Mouse (Mus musculus): ENCODE measurements around the gene Kifc1. TPM values are rescaled to one million over a fixed set of nuclear protein-coding genes. Genes with fewer than 3 reads are reported as not detected.
A peak's percentile ranks its signal among the peaks of the same experiment; 100 is the strongest.

The Kifc1 gene
- polyA plus RNA-seq, 1 experiment from 2014 or later, result 11.4 TPM

GRCm38 (mm10) chr17:33920282-33921097 lies 30.0 kb upstream of the Kifc1 start:
- Histone ChIP-seq H3K27ac (ENCODE audit: low read depth, low read length) (peak overlapping the region; percentile 25; the same call in 1 of the 2 replicates), H3K36me3 (ENCODE audit: control insufficient read depth, insufficient read depth, low read length) (peaks cover 7% of the 10 kb centered on the region), H3K9ac (ENCODE audit: low read length) (peak overlapping the region; percentile 64), H3K4me2 (peak overlapping the region; percentile 95), H3K27me3 (ENCODE audit: control insufficient read depth, insufficient read depth, low read length) (no peaks in the 10 kb centered on the region; the same call in 1 of the 2 replicates), H3K4me3 (ENCODE audit: low read depth, low read length) (peak overlapping the region; percentile 47), H3K4me1 (ENCODE audit: control insufficient read depth, insufficient read depth, low read length) (peaks cover 30% of the 10 kb centered on the region), H3K9me3 (ENCODE audit: control insufficient read depth, low read length) (no peaks in the 10 kb centered on the region)
- WGBS, result under 1% methylated on average over 36 of the region's 36 CpGs
- ATAC-seq (ENCODE audit: low FRiP score) (peak; percentile 59), DNase-seq (ENCODE audit: low spot score, missing footprints) (peak; percentile 98)

GRCm38 (mm10) chr17:33919351-33920281 lies 29.2 kb upstream of the Kifc1 start:
- Histone ChIP-seq H3K4me2 (peak overlapping the region; percentile 95), H3K9me3 (ENCODE audit: control insufficient read depth, low read length) (no peaks in the 10 kb centered on the region), H3K9ac (ENCODE audit: low read length) (peak overlapping the region; percentile 64), H3K4me1 (ENCODE audit: control insufficient read depth, insufficient read depth, low read length) (peaks cover 35% of the 10 kb centered on the region), H3K4me3 (ENCODE audit: low read depth, low read length) (peak overlapping the region; percentile 47), H3K27ac (ENCODE audit: low read depth, low read length) (peak overlapping the region; percentile 44; the same call in 1 of the 2 replicates), H3K27me3 (ENCODE audit: control insufficient read depth, insufficient read depth, low read length) (no peaks in the 10 kb centered on the region; the same call in 1 of the 2 replicates), H3K36me3 (ENCODE audit: control insufficient read depth, insufficient read depth, low read length) (peaks cover 7% of the 10 kb centered on the region)
- DNase-seq (ENCODE audit: low spot score, missing footprints), result peak; percentile 96
- no peak for ATAC-seq (ENCODE audit: low FRiP score)
- under 1% methylated on average over 49 of the region's 52 CpGs for WGBS

- H3K4me3 ChIP-seq (ENCODE audit: low read depth, low read length), result peak overlapping the region; percentile 47; the same call in 1 of the 2 replicates
- 59% methylated on average over 37 of the region's 37 CpGs for WGBS
- H3K4me2 ChIP-seq, result peak overlapping the region; percentile 95
- H3K27ac ChIP-seq (ENCODE audit: low read depth, low read length), result no peak overlapping the region
- DNase-seq (ENCODE audit: low spot score, missing footprints) (no peak), ATAC-seq (ENCODE audit: low FRiP score) (no peak)
- peaks cover 14% of the 10 kb centered on the region for H3K36me3 ChIP-seq (ENCODE audit: control insufficient read depth, insufficient read depth, low read length)
- no peaks in the 10 kb centered on the region for H3K9me3 ChIP-seq (ENCODE audit: control insufficient read depth, low read length)
- H3K27me3 ChIP-seq (ENCODE audit: control insufficient read depth, insufficient read depth, low read length), result no peaks in the 10 kb centered on the region; the same call in 1 of the 2 replicates
- peak overlapping the region; percentile 64 for H3K9ac ChIP-seq (ENCODE audit: low read length)
- H3K4me1 ChIP-seq (ENCODE audit: control insufficient read depth, insufficient read depth, low read length), result peaks cover 35% of the 10 kb centered on the region
Measured at GRCm38 (mm10) chr17:33918293-33919203, 28.1 kb upstream of the Kifc1 start.

GRCm38 (mm10) chr17:33917656-33918292 lies 27.3 kb upstream of the Kifc1 start:
- no peak overlapping the region for H3K4me3 ChIP-seq (ENCODE audit: low read depth, low read length)
- peaks cover 19% of the 10 kb centered on the region for H3K36me3 ChIP-seq (ENCODE audit: control insufficient read depth, insufficient read depth, low read length)
- H3K9ac ChIP-seq (ENCODE audit: low read length), result no peak overlapping the region
- 85% methylated on average over 18 of the region's 18 CpGs for whole genome bisulfite sequencing
- H3K4me1 ChIP-seq (ENCODE audit: control insufficient read depth, insufficient read depth, low read length), result peaks cover 35% of the 10 kb centered on the region
- ATAC-seq (ENCODE audit: low FRiP score) (no peak), DNase-seq (ENCODE audit: low spot score, missing footprints) (no peak)
- H3K27ac ChIP-seq (ENCODE audit: low read depth, low read length), result no peak overlapping the region
- H3K27me3 ChIP-seq (ENCODE audit: control insufficient read depth, insufficient read depth, low read length), result no peaks in the 10 kb centered on the region; the same call in 1 of the 2 replicates
- 0 out of 2 replicates have a peak overlapping the region, but pooled peaks have one; percentile 2 for H3K4me2 ChIP-seq
- no peaks in the 10 kb centered on the region for H3K9me3 ChIP-seq (ENCODE audit: control insufficient read depth, low read length)

GRCm38 (mm10) chr17:33916847-33917655 lies 26.6 kb upstream of the Kifc1 start:
- Histone ChIP-seq H3K4me2 (peak overlapping the region; percentile 64), H3K4me3 (ENCODE audit: low read depth, low read length) (peak overlapping the region; percentile 65), H3K27me3 (ENCODE audit: control insufficient read depth, insufficient read depth, low read length) (no peaks in the 10 kb centered on the region; the same call in 1 of the 2 replicates), H3K4me1 (ENCODE audit: control insufficient read depth, insufficient read depth, low read length) (peaks cover 35% of the 10 kb centered on the region), H3K36me3 (ENCODE audit: control insufficient read depth, insufficient read depth, low read length) (peaks cover 24% of the 10 kb centered on the region), H3K9ac (ENCODE audit: low read length) (peak overlapping the region; percentile 65), H3K27ac (ENCODE audit: low read depth, low read length) (no peak overlapping the region), H3K9me3 (ENCODE audit: control insufficient read depth, low read length) (no peaks in the 10 kb centered on the region)
- DNase-seq (ENCODE audit: low spot score, missing footprints), result no peak
- 73% methylated on average over 31 of the region's 31 CpGs for WGBS
- no peak for ATAC-seq (ENCODE audit: low FRiP score)

- peaks cover 24% of the 10 kb centered on the region for H3K36me3 ChIP-seq (ENCODE audit: control insufficient read depth, insufficient read depth, low read length)
- H3K9me3 ChIP-seq (ENCODE audit: control insufficient read depth, low read length), result no peaks in the 10 kb centered on the region
- H3K4me1 ChIP-seq (ENCODE audit: control insufficient read depth, insufficient read depth, low read length), result peaks cover 35% of the 10 kb centered on the region
- peak overlapping the region; percentile 71 for H3K27ac ChIP-seq (ENCODE audit: low read depth, low read length)
- DNase-seq (ENCODE audit: low spot score, missing footprints), result peak; percentile 95
- peak overlapping the region; percentile 65 for H3K9ac ChIP-seq (ENCODE audit: low read length)
- peak; percentile 39 for ATAC-seq (ENCODE audit: low FRiP score)
- peak overlapping the region; percentile 64 for H3K4me2 ChIP-seq
- no peaks in the 10 kb centered on the region; the same call in 1 of the 2 replicates for H3K27me3 ChIP-seq (ENCODE audit: control insufficient read depth, insufficient read depth, low read length)
- 3% methylated on average over 12 of the region's 20 CpGs for WGBS
- H3K4me3 ChIP-seq (ENCODE audit: low read depth, low read length), result peak overlapping the region; percentile 65
Measured at GRCm38 (mm10) chr17:33916294-33916693, 25.8 kb upstream of the Kifc1 start.

- DNase-seq (ENCODE audit: low spot score, missing footprints) (peak; percentile 99), ATAC-seq (ENCODE audit: low FRiP score) (peak; percentile 92)
- Histone ChIP-seq H3K27ac (ENCODE audit: low read depth, low read length) (peak within 1 kb of the TSS; percentile 71), H3K36me3 (ENCODE audit: control insufficient read depth, insufficient read depth, low read length) (peaks cover 24% of the 10 kb centered on the region), H3K4me2 (peak within 1 kb of the TSS; percentile 64), H3K9ac (ENCODE audit: low read length) (peak within 1 kb of the TSS; percentile 65), H3K27me3 (ENCODE audit: control insufficient read depth, insufficient read depth, low read length) (no peaks in the 10 kb centered on the region; the same call in 1 of the 2 replicates), H3K4me3 (ENCODE audit: low read depth, low read length) (peak within 1 kb of the TSS; percentile 65), H3K9me3 (ENCODE audit: control insufficient read depth, low read length) (no peaks in the 10 kb centered on the region), H3K4me1 (ENCODE audit: control insufficient read depth, insufficient read depth, low read length) (peaks cover 34% of the 10 kb centered on the region)
- under 1% methylated on average over 28 of the region's 34 CpGs for WGBS
Measured at GRCm38 (mm10) chr17:33915671-33916250, 25.3 kb upstream of the Kifc1 start, which contains the start of the genes Tapbp and Zbtb22. Gene Tapbp, plus strand, starts transcription at chr17:33915899. Gene Zbtb22, plus strand, starts transcription at chr17:33915904.
